Mouse (Mus musculus): ENCODE results near the gene Cd200r4. TPM values are rescaled to one million over a fixed set of nuclear protein-coding genes. Genes with fewer than 3 reads are reported as not detected.

Cd200r4 gene
- polyA plus RNA-seq (2015; fragmentation: Nextera tagmentation; extraction: Ambion mirVana), result not detected in 2 replicates

DNA sequence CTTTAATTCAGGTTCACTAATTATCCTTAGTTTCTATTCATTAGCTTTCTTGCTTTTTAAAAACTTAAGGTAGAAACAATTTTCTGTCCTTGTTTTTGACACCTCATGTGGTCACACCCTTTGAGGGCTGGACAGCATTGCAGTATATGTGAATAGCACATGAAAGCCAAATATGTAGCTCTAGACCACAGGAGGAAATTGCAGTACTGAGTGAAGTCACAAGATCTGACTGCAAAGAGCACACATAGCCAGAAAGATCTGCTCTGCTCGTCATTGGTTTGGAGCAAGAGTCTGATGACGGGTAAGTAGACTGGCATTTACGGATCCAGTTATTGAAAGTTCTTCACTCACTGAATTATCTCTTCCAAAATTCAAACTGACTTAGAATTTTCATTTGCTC lies at the start of gene Cd200r4:
Gene Cd200r4, plus strand, starts transcription at position 190 of the 400 bp plus-strand sequence.
- Histone ChIP-seq H3K4me1 (ENCODE audit: control insufficient read depth, insufficient read depth, low read depth, low read length) (no peaks in the 10 kb centered on the region), H3K27me3 (replicated peaks; ENCODE audit: control insufficient read depth, insufficient read depth, low read length) (no peaks in the 10 kb centered on the region), H3K4me2 (ENCODE audit: low read length) (no peak within 1 kb of the TSS), H3K9ac (ENCODE audit: low read depth, low read length) (no peak within 1 kb of the TSS), H3K9me3 (ENCODE audit: control insufficient read depth, low read length) (no peaks in the 10 kb centered on the region), H3K27ac (ENCODE audit: low read depth, low read length) (no peak within 1 kb of the TSS), H3K4me3 (ENCODE audit: low read length) (no peak within 1 kb of the TSS), H3K36me3 (ENCODE audit: control insufficient read depth, insufficient read depth, low read length) (no peaks in the 10 kb centered on the region)
- no peak for ATAC-seq
- WGBS, result 96% methylated on average over 3 of the region's 3 CpGs

DNA sequence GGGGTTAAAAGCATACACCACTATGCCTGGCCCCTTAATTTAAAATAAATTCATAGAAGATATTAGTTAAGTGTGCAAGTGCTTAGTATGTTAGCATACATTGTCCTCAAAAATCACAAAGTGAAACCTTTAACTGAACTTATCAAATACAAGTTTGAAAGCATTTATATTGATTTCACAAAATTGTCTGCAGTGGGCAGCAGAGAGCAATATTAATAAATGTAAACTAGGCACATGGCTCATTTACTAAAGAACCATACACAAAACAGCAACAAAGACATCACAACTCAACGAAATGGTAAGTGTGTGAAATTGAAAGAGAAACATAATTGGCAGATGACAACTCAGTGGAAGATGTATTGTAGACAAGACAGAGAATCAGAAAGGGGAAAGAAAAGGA lies 49.7 kb upstream of the Cd200r4 start:
- Histone ChIP-seq H3K9ac (ENCODE audit: low read depth, low read length) (no peak overlapping the region), H3K4me1 (ENCODE audit: control insufficient read depth, insufficient read depth, low read depth, low read length) (no peaks in the 10 kb centered on the region), H3K27me3 (replicated peaks; ENCODE audit: control insufficient read depth, insufficient read depth, low read length) (no peaks in the 10 kb centered on the region), H3K4me3 (ENCODE audit: low read length) (no peak overlapping the region), H3K36me3 (ENCODE audit: control insufficient read depth, insufficient read depth, low read length) (no peaks in the 10 kb centered on the region), H3K27ac (ENCODE audit: low read depth, low read length) (no peak overlapping the region), H3K9me3 (ENCODE audit: control insufficient read depth, low read length) (no peaks in the 10 kb centered on the region), H3K4me2 (ENCODE audit: low read length) (no peak overlapping the region)
- no peak for ATAC-seq
- WGBS, result 73% methylated on average over 1 of the region's 1 CpGs

DNA sequence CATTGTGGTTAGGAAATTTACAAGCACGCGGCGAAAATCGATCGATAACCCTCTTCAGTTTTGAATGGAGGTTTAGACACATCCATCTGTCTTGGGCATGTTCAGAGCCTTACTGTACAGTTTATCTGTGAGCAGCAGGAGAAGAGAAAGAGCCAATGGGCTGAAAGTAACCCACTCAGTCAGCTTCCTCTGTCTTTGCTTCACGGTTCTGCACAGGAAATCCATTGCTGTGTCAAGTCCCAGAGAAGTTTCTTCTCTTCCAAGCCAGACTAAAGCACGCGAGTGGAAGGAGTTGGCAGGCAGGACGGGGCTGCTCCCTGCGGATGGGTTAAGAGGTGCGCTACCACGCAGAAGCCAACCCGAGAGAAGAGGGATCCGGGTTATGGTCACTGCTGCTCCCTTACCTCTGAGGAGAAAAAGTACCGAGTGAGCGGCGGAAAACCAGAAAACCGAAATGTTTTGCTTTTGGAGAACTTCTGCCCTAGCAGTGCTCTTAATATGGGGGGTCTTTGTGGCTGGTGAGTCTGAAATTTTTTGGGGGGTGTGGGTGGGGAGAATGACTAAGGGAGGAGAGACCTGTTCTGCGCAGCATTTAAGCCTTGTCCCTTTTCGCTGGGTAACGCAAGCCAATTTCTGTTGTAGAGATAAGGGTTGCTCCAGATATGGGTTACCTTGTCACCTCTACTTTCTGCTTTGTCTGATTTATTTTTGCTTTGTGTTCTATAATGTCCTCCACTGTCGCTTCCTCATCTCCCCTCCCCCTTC lies 45.8 kb upstream of the Cd200r4 start, which contains the start of gene Cd200r1:
Gene Cd200r1, plus strand, starts transcription at position 182 of the 765 bp plus-strand sequence.
- Histone ChIP-seq H3K4me3 (ENCODE audit: low read length) (no peak within 1 kb of the TSS), H3K36me3 (ENCODE audit: control insufficient read depth, insufficient read depth, low read length) (no peaks in the 10 kb centered on the region), H3K9ac (ENCODE audit: low read depth, low read length) (no peak within 1 kb of the TSS), H3K27ac (ENCODE audit: low read depth, low read length) (no peak within 1 kb of the TSS), H3K27me3 (replicated peaks; ENCODE audit: control insufficient read depth, insufficient read depth, low read length) (no peaks in the 10 kb centered on the region), H3K9me3 (ENCODE audit: control insufficient read depth, low read length) (no peaks in the 10 kb centered on the region), H3K4me2 (ENCODE audit: low read length) (no peak within 1 kb of the TSS), H3K4me1 (ENCODE audit: control insufficient read depth, insufficient read depth, low read depth, low read length) (no peaks in the 10 kb centered on the region)
- ATAC-seq, result no peak
- 85% methylated on average over 22 of the region's 22 CpGs for WGBS

DNA sequence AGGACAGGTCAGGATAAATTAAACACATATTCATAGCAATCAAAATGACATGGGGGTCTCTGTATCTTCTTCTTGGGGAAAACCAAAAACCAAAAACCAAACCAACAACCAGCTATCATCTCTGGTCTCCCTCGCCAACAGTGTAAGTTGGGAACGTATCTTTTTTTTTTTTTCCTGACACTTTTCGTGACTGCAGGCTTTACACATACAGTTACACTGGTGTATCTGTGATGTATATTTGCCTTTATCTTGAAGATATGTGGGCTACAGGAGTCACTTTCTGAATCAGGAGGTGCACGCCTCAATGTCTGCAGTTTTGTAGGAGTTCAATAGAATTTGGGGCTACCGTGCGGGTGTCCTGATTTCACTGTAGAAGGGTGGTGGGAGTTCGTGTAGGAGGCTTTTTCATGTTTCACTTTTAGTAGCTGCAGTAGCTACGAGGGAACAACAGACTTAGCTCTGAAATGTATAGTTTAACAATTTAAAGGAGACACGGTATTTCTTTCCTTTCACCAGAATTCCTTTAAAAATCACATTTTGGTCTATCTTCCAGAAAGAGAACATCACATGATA lies 45.1 kb upstream of the Cd200r4 start:
- H3K4me2 ChIP-seq (ENCODE audit: low read length), result no peak overlapping the region
- WGBS, result 92% methylated on average over 9 of the region's 9 CpGs
- H3K36me3 ChIP-seq (ENCODE audit: control insufficient read depth, insufficient read depth, low read length), result no peaks in the 10 kb centered on the region
- H3K4me1 ChIP-seq (ENCODE audit: control insufficient read depth, insufficient read depth, low read depth, low read length), result no peaks in the 10 kb centered on the region
- H3K27ac ChIP-seq (ENCODE audit: low read depth, low read length), result no peak overlapping the region
- H3K4me3 ChIP-seq (ENCODE audit: low read length), result no peak overlapping the region
- no peaks in the 10 kb centered on the region for H3K9me3 ChIP-seq (ENCODE audit: control insufficient read depth, low read length)
- no peak for ATAC-seq
- no peaks in the 10 kb centered on the region for H3K27me3 ChIP-seq (replicated peaks; ENCODE audit: control insufficient read depth, insufficient read depth, low read length)
- H3K9ac ChIP-seq (ENCODE audit: low read depth, low read length), result no peak overlapping the region

DNA sequence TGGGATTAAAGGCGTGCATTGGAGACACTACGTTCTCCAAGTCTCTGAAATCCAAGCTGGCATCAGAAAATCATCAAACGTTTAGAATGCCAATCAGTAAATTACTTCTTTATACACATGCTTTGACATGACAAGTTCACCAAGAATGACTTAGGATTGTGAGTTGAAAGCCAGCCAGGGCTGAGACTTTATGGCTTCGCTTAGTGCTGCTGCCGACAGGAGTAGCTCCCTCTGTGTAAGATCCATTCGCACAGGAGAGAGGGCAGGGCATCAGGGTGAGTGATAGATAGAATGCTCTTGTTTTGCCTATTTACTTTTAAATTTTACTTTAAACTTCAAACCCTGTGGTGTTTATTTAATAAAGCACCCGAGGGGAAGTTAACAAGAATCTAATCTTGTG lies 44.0 kb upstream of the Cd200r4 start:
- ATAC-seq, result no peak
- Histone ChIP-seq H3K27ac (ENCODE audit: low read depth, low read length) (no peak overlapping the region), H3K9me3 (ENCODE audit: control insufficient read depth, low read length) (no peaks in the 10 kb centered on the region), H3K4me3 (ENCODE audit: low read length) (no peak overlapping the region), H3K4me1 (ENCODE audit: control insufficient read depth, insufficient read depth, low read depth, low read length) (no peaks in the 10 kb centered on the region), H3K9ac (ENCODE audit: low read depth, low read length) (no peak overlapping the region), H3K27me3 (replicated peaks; ENCODE audit: control insufficient read depth, insufficient read depth, low read length) (no peaks in the 10 kb centered on the region), H3K4me2 (ENCODE audit: low read length) (no peak overlapping the region), H3K36me3 (ENCODE audit: control insufficient read depth, insufficient read depth, low read length) (no peaks in the 10 kb centered on the region)
- 89% methylated on average over 7 of the region's 7 CpGs for WGBS

DNA sequence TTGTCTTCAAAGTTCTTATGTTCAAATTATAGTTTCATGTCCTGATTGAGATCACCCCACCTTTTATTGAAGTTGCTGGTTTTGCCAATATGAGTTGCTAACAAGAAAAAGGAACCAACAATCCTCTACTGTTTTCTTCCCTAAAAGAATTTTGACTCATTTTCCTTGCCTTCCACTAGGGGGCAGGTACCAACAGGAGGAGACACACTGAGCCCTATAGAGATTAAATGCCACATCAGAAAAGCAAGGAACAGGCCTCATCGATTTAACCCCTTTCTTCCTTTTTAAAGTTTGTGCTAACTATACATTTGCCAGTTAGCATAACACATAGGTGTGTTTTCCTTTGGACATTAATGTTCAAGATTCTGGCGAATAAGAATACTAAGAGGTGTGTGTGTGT lies 43.6 kb upstream of the Cd200r4 start:
- ATAC-seq, result peak; percentile 60; the same call in 1 of the 2 replicates
- H3K9me3 ChIP-seq (ENCODE audit: control insufficient read depth, low read length), result no peaks in the 10 kb centered on the region
- H3K27me3 ChIP-seq (replicated peaks; ENCODE audit: control insufficient read depth, insufficient read depth, low read length), result no peaks in the 10 kb centered on the region
- no peaks in the 10 kb centered on the region for H3K36me3 ChIP-seq (ENCODE audit: control insufficient read depth, insufficient read depth, low read length)
- no peak overlapping the region for H3K9ac ChIP-seq (ENCODE audit: low read depth, low read length)
- 63% methylated on average over 2 of the region's 2 CpGs for WGBS
- no peak overlapping the region for H3K4me2 ChIP-seq (ENCODE audit: low read length)
- H3K27ac ChIP-seq (ENCODE audit: low read depth, low read length), result no peak overlapping the region
- no peaks in the 10 kb centered on the region for H3K4me1 ChIP-seq (ENCODE audit: control insufficient read depth, insufficient read depth, low read depth, low read length)
- no peak overlapping the region for H3K4me3 ChIP-seq (ENCODE audit: low read length)

DNA sequence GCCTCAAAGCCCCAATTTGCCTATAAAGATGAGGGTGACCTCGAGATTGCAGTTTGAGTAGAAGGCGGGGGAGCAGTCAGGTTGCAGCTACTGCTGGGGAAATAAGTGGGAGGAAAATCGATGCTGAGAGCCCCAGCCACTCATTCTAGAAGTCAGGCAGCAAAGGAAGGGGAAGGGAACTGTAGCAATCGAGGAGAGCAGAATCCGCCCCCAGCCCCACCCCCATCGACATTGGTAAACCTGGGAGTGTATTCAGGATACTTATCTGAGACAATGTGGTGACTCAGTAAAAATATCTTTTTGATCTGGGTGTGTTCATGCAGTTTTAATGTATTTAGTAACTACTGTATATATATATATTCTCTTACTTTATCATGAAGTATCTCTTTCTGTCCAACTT lies 39.0 kb upstream of the Cd200r4 start:
- no peak overlapping the region for H3K9ac ChIP-seq (ENCODE audit: low read depth, low read length)
- no peak overlapping the region for H3K4me2 ChIP-seq (ENCODE audit: low read length)
- no peak overlapping the region for H3K27ac ChIP-seq (ENCODE audit: low read depth, low read length)
- 80% methylated on average over 6 of the region's 6 CpGs for WGBS
- no peaks in the 10 kb centered on the region for H3K4me1 ChIP-seq (ENCODE audit: control insufficient read depth, insufficient read depth, low read depth, low read length)
- no peaks in the 10 kb centered on the region for H3K36me3 ChIP-seq (ENCODE audit: control insufficient read depth, insufficient read depth, low read length)
- no peak overlapping the region for H3K4me3 ChIP-seq (ENCODE audit: low read length)
- ATAC-seq, result no peak
- no peaks in the 10 kb centered on the region for H3K9me3 ChIP-seq (ENCODE audit: control insufficient read depth, low read length)
- no peaks in the 10 kb centered on the region for H3K27me3 ChIP-seq (replicated peaks; ENCODE audit: control insufficient read depth, insufficient read depth, low read length)

DNA sequence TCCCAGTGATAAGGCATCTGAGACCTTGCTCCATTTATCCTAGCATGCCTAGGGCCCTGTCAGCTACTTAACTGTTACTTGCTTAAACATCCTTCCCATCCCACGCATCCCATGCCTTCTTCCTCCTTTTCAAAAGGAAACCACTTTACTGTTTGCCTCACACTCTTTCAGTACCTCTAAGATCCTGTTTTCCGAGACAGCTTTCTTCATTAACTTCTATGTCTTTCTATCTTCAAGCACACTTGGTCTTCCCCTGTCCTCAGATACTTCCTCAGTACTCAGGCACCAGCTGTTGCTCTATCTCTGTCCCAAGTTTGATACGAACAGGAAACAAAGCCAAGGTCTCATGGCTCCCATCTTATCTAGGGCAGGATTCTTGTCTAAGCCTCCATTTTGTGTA lies 37.9 kb upstream of the Cd200r4 start:
- H3K4me3 ChIP-seq (ENCODE audit: low read length), result no peak overlapping the region
- no peaks in the 10 kb centered on the region for H3K4me1 ChIP-seq (ENCODE audit: control insufficient read depth, insufficient read depth, low read depth, low read length)
- H3K27ac ChIP-seq (ENCODE audit: low read depth, low read length), result no peak overlapping the region
- WGBS, result 86% methylated on average over 3 of the region's 3 CpGs
- H3K4me2 ChIP-seq (ENCODE audit: low read length), result no peak overlapping the region
- H3K36me3 ChIP-seq (ENCODE audit: control insufficient read depth, insufficient read depth, low read length), result no peaks in the 10 kb centered on the region
- no peak for ATAC-seq
- no peak overlapping the region for H3K9ac ChIP-seq (ENCODE audit: low read depth, low read length)
- H3K9me3 ChIP-seq (ENCODE audit: control insufficient read depth, low read length), result no peaks in the 10 kb centered on the region
- no peaks in the 10 kb centered on the region for H3K27me3 ChIP-seq (replicated peaks; ENCODE audit: control insufficient read depth, insufficient read depth, low read length)

DNA sequence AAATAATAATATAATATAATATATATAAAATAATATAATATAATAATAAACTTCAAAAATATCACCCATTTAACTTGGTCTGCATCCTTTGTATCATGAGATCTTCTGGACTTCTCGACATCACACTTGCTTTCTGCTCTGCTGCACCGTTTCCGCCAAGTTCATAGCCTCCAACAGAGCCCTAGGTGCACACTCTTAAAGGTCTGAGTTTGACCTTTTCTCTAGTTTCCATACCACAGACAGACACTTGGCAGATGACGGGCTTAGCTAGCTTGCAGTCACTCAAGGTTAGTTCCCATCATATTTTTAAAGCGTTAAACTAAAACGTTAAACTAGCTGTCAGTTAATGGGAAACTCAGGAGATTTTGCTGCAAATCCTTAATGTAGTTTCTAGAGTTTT lies 37.3 kb upstream of the Cd200r4 start:
- WGBS, result 90% methylated on average over 6 of the region's 6 CpGs

More for the DNA sequence above, 37.3 kb upstream of the Cd200r4 start:
- H3K4me2 ChIP-seq (ENCODE audit: low read length), result no peak overlapping the region
- no peak for ATAC-seq
- H3K4me1 ChIP-seq (ENCODE audit: control insufficient read depth, insufficient read depth, low read depth, low read length), result no peaks in the 10 kb centered on the region
- no peak overlapping the region for H3K4me3 ChIP-seq (ENCODE audit: low read length)
- H3K27me3 ChIP-seq (replicated peaks; ENCODE audit: control insufficient read depth, insufficient read depth, low read length), result no peaks in the 10 kb centered on the region
- no peaks in the 10 kb centered on the region for H3K36me3 ChIP-seq (ENCODE audit: control insufficient read depth, insufficient read depth, low read length)
- H3K27ac ChIP-seq (ENCODE audit: low read depth, low read length), result no peak overlapping the region
- no peaks in the 10 kb centered on the region for H3K9me3 ChIP-seq (ENCODE audit: control insufficient read depth, low read length)
- no peak overlapping the region for H3K9ac ChIP-seq (ENCODE audit: low read depth, low read length)

All from hindbrain, embryonic 16.5 days (tissue).